Mouse (Mus musculus): Measurements from ENCODE around the gene Gpx2. TPM values are rescaled to one million over a fixed set of nuclear protein-coding genes. Genes with fewer than 3 reads are reported as not detected.

Gpx2 gene
- total and polyA plus RNA-seq, 3 experiments = not detected

GRCm38 (mm10) chr12:76820615-76821014, 25.3 kb upstream of the Gpx2 start:
- Histone ChIP-seq H3K9ac (ENCODE audit: control insufficient read depth, low read depth, low read length, poor library complexity, severe bottlenecking) (no peak overlapping the region), H3K27me3 (ENCODE audit: control insufficient read depth in 1 of 2, insufficient read depth in 2 of 2, low read length in 2 of 2) (0 out of 4 replicates have a peak, but pooled peaks cover 0 to 1% of the 10 kb centered on the region in 2 experiments), H3K4me1 (ENCODE audit: control insufficient read depth in 1 of 2, insufficient read depth in 2 of 2, low read length in 2 of 2) (peaks cover 0 to 17% of the 10 kb centered on the region in 2 experiments), H3K79me2 (ENCODE audit: control insufficient read depth, insufficient read depth, low read length, poor library complexity) (no peaks in the 10 kb centered on the region; the same call in 1 of the 2 replicates), H3K4me3 (ENCODE audit: control insufficient read depth in 1 of 2, insufficient read depth in 1 of 2, low read depth in 2 of 2, low read length in 2 of 2) (no peak overlapping the region), H3K27ac (ENCODE audit: control insufficient read depth, low read depth, low read length) (no peak overlapping the region), H3K36me3 (ENCODE audit: control insufficient read depth in 1 of 2, insufficient read depth in 2 of 2, low read length in 2 of 2) (0 out of 4 replicates have a peak, but pooled peaks cover 0 to 4% of the 10 kb centered on the region in 2 experiments), H3K9me3 (replicated peaks; ENCODE audit: insufficient read depth, low read length) (no peaks in the 10 kb centered on the region)
- no peak for DNase-seq (ENCODE audit: low read depth, low spot score)
- TF ChIP-seq ELF1 (IDR thresholded peaks at IDR 0.05; ENCODE audit: low read depth, low read length) = no peak
- TF ChIP-seq BHLHE40 (IDR thresholded peaks at IDR 0.05; ENCODE audit: borderline replicate concordance, low read depth, low read length) = no peak
- no peak for TF ChIP-seq GATA1 (IDR thresholded peaks at IDR 0.05; ENCODE audit: low read depth, low read length)
- TF ChIP-seq CHD1 (IDR thresholded peaks at IDR 0.05; ENCODE audit: low read depth, low read length) = no peak
- TF ChIP-seq CHD2 (IDR thresholded peaks at IDR 0.05; ENCODE audit: low read length) = no peak
- TF ChIP-seq ZMIZ1 (IDR thresholded peaks at IDR 0.05; ENCODE audit: low read depth, low read length) = no peak

GRCm38 (mm10) chr12:76819816-76820215, 24.5 kb upstream of the Gpx2 start:
- Histone ChIP-seq H3K27ac (ENCODE audit: control insufficient read depth, low read depth, low read length) (no peak overlapping the region), H3K36me3 (ENCODE audit: control insufficient read depth in 1 of 2, insufficient read depth in 2 of 2, low read length in 2 of 2) (0 out of 4 replicates have a peak, but pooled peaks cover 0 to 4% of the 10 kb centered on the region in 2 experiments), H3K9me3 (replicated peaks; ENCODE audit: insufficient read depth, low read length) (no peaks in the 10 kb centered on the region), H3K27me3 (ENCODE audit: control insufficient read depth in 1 of 2, insufficient read depth in 2 of 2, low read length in 2 of 2) (0 out of 4 replicates have a peak, but pooled peaks cover 0 to 1% of the 10 kb centered on the region in 2 experiments), H3K4me3 (ENCODE audit: control insufficient read depth in 1 of 2, insufficient read depth in 1 of 2, low read depth in 2 of 2, low read length in 2 of 2) (no peak overlapping the region), H3K79me2 (ENCODE audit: control insufficient read depth, insufficient read depth, low read length, poor library complexity) (no peaks in the 10 kb centered on the region; the same call in 1 of the 2 replicates), H3K4me1 (ENCODE audit: control insufficient read depth in 1 of 2, insufficient read depth in 2 of 2, low read length in 2 of 2) (peaks cover 0 to 14% of the 10 kb centered on the region in 2 experiments), H3K9ac (ENCODE audit: control insufficient read depth, low read depth, low read length, poor library complexity, severe bottlenecking) (no peak overlapping the region)
- DNase-seq (ENCODE audit: low read depth, low spot score) = no peak
- TF ChIP-seq POLR2AphosphoS5 (IDR thresholded peaks at IDR 0.05; ENCODE audit: borderline replicate concordance, low read depth, low read length) = no peak
- TF ChIP-seq SIN3A (IDR thresholded peaks at IDR 0.05; ENCODE audit: low read length) = no peak
- TF ChIP-seq ETS1 (IDR thresholded peaks at IDR 0.05; ENCODE audit: low read depth, low read length) = no peak
- no peak for TF ChIP-seq USF1 (IDR thresholded peaks at IDR 0.05; ENCODE audit: low read depth, low read length)
- TF ChIP-seq UBTF (IDR thresholded peaks at IDR 0.05; ENCODE audit: borderline replicate concordance, insufficient read depth, low read depth, low read length) = no peak
- TF ChIP-seq TBP (IDR thresholded peaks at IDR 0.05; ENCODE audit: low read depth, low read length) = no peak
- TF ChIP-seq NELFE (IDR thresholded peaks at IDR 0.05; ENCODE audit: low read depth, low read length) = no peak
- no peak for TF ChIP-seq MYB (IDR thresholded peaks at IDR 0.05; ENCODE audit: low read depth, low read length)
- TF ChIP-seq SMC3 (IDR thresholded peaks at IDR 0.05; ENCODE audit: low read depth, low read length) = no peak
- no peak for TF ChIP-seq POLR2A (IDR thresholded peaks at IDR 0.05; ENCODE audit: control insufficient read depth in 1 of 2, insufficient read depth in 1 of 2, low read depth in 1 of 2, low read length in 2 of 2, poor library complexity in 1 of 2)
- no peak for TF ChIP-seq TAL1 (IDR thresholded peaks at IDR 0.05; ENCODE audit: low read length)
- TF ChIP-seq E2F4 (IDR thresholded peaks at IDR 0.05; ENCODE audit: borderline replicate concordance, low read depth, low read length) = no peak

All from MEL (cell line).